Mouse (Mus musculus): ENCODE measurements around the gene 2310034G01Rik.

DNA sequence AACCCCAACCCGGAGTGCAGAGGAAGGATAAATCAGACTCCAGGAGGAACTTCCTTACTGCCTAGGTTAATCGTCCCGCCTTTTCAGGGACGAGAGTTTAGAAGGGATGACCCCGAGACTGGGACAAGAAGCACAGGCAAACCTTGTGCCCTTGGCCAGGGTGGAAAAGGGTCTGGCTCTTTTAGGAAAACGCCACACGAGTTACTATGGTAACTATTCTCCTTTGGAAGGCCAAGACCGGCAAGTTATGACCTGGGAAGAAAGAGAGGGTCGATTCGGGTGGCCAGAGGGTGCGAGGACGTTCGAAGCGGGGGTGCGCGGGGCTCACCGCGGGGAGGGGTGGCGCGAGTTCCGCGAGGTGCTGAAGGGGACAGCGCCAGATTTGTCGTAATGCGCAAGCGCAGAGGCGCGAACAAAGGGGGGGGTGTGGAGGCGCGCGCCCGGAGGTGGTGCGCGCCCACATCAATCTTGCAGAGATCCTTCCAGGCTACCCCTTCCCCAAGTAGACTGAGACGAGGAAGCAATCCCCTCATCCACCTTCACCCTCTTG lies 23.3 kb downstream of the 2310034G01Rik start, which contains the start of gene Psd:
- TF ChIP-seq CTCF (IDR thresholded peaks at IDR 0.05; ENCODE audit: borderline replicate concordance, control insufficient read depth, extremely low read depth, insufficient read depth, low read length, poor library complexity) (no peak), POLR2A (IDR thresholded peaks at IDR 0.05; ENCODE audit: control insufficient read depth, extremely low read depth, insufficient read depth, low read length, poor library complexity) (no peak)
